Mouse (Mus musculus) granulocyte monocyte progenitor cell, adult 5-6 weeks (primary cell): Measurements from ENCODE around the gene Opa3. TPM values are rescaled to one million over a fixed set of nuclear protein-coding genes. Genes with fewer than 3 reads are reported as not detected.
A peak's percentile ranks its signal among the peaks of the same experiment; 100 is the strongest.

ENCODE experiments used
- ATAC-seq: replicated peaks from 2 replicates; pipeline ENCODE4 v1.8.0; 2016; ENCODE audit warnings: mild to moderate bottlenecking, moderate TSS enrichment, inconsistent platforms; ENCODE audit not compliant: poor library complexity, severe bottlenecking
- total RNA-seq, 2 experiments: library from RNA; stranded (forward) in 1 of 2; stranded (reverse) in 1 of 2; fragments of 200-712, 200-1000 nt in 1 of 2; fragments of >200 nt in 1 of 2; fragmentation: Nextera tagmentation in 1 of 2; gene quantifications; 2 replicates each; pipeline ENCODE4 v1.2.3; 2014 to 2017

Opa3 gene
- 20.7 and 35.1 TPM in 2 replicates for total RNA-seq (2014; fragmentation: Nextera tagmentation)
- 14.6 and 18.3 TPM in 2 replicates for total RNA-seq (2017)

- peak; percentile 76 for ATAC-seq
Measured at GRCm38 (mm10) chr7:19227883-19228792, at the start of gene Opa3. TSS of gene Opa3 (plus strand) at chr7:19228334.

GRCm38 (mm10) chr7:19178443-19179092 is 49.6 kb upstream of the Opa3 start:
- ATAC-seq: peak; percentile 36

GRCm38 (mm10) chr7:19179173-19179572 is 49.0 kb upstream of the Opa3 start:
- peak; percentile 31 for ATAC-seq

GRCm38 (mm10) chr7:19179936-19180335 is 48.2 kb upstream of the Opa3 start:
- no peak for ATAC-seq

GRCm38 (mm10) chr7:19180862-19181429 is 47.2 kb upstream of the Opa3 start:
- ATAC-seq: peak; percentile 43

- ATAC-seq: no peak
Measured at GRCm38 (mm10) chr7:19184250-19184649, 43.9 kb upstream of the Opa3 start.

- ATAC-seq: no peak
Measured at GRCm38 (mm10) chr7:19184758-19185157, 43.4 kb upstream of the Opa3 start.

- no peak for ATAC-seq
Measured at GRCm38 (mm10) chr7:19194676-19195075, 33.5 kb upstream of the Opa3 start.

GRCm38 (mm10) chr7:19196676-19197075 is 31.5 kb upstream of the Opa3 start:
- 0 out of 2 replicates have a peak, but pooled peaks have one; percentile 22 for ATAC-seq

- peak; percentile 69 for ATAC-seq
Measured at GRCm38 (mm10) chr7:19197985-19198384, 30.1 kb upstream of the Opa3 start.

- no peak for ATAC-seq
Measured at GRCm38 (mm10) chr7:19201660-19202059, 26.5 kb upstream of the Opa3 start.

- no peak for ATAC-seq
Measured at GRCm38 (mm10) chr7:19202065-19202850, 25.9 kb upstream of the Opa3 start.

- no peak for ATAC-seq
Measured at GRCm38 (mm10) chr7:19208201-19208910, 19.8 kb upstream of the Opa3 start.

GRCm38 (mm10) chr7:19208944-19209472 is 19.1 kb upstream of the Opa3 start:
- ATAC-seq: no peak

- no peak for ATAC-seq
Measured at GRCm38 (mm10) chr7:19209494-19209893, 18.6 kb upstream of the Opa3 start.

GRCm38 (mm10) chr7:19210010-19210409 is 18.1 kb upstream of the Opa3 start:
- no peak for ATAC-seq

- ATAC-seq: no peak
Measured at GRCm38 (mm10) chr7:19211041-19211675, 17.0 kb upstream of the Opa3 start.

GRCm38 (mm10) chr7:19211996-19212755 is 16.0 kb upstream of the Opa3 start, which contains the start of gene Gpr4:
TSS of gene Gpr4 (plus strand) at chr7:19212538.
- peak; percentile 47 for ATAC-seq
